Mouse (Mus musculus) megakaryocyte-erythroid progenitor cell, adult 5-6 weeks (primary cell): Measurements from ENCODE around the gene Vil1. TPM values are rescaled to one million over a fixed set of nuclear protein-coding genes. Genes with fewer than 3 reads are reported as not detected.
A peak's percentile ranks its signal among the peaks of the same experiment; 100 is the strongest.

ENCODE experiments used
- ATAC-seq: replicated peaks from 2 replicates; pipeline ENCODE4 v1.8.0; 2016; ENCODE audit warnings: mild to moderate bottlenecking, inconsistent platforms; ENCODE audit not compliant: severe bottlenecking, poor library complexity, low FRiP score, low TSS enrichment
- total RNA-seq, 2 experiments: library from RNA; stranded (forward) in 1 of 2; stranded (reverse) in 1 of 2; fragments of 200-1000, 215-1000 nt in 1 of 2; fragments of >200 nt in 1 of 2; fragmentation: Nextera tagmentation in 1 of 2; gene quantifications; 2 replicates each; pipeline ENCODE4 v1.2.3; 2014 to 2017

Vil1 gene
- total RNA-seq (2014; fragmentation: Nextera tagmentation) (not detected in 2 replicates), total RNA-seq (2017) (not detected in 2 replicates)

GRCm38 (mm10) chr1:74408589-74409504 is at the start of gene Vil1:
Gene Vil1 (plus strand): TSS chr1:74409376.
- ATAC-seq, result no peak

- ATAC-seq, result no peak
These were observed 49.1 kb upstream of the Vil1 start for GRCm38 (mm10) chr1:74359952-74360517.

- peak; percentile 65 for ATAC-seq
These were observed 47.4 kb upstream of the Vil1 start, which contains the start of gene Catip for GRCm38 (mm10) chr1:74361812-74362211. Gene Catip (plus strand): TSS chr1:74362108.

GRCm38 (mm10) chr1:74362325-74363229 is 46.6 kb upstream of the Vil1 start:
- no peak for ATAC-seq

GRCm38 (mm10) chr1:74363437-74363836 is 45.7 kb upstream of the Vil1 start:
- no peak for ATAC-seq

- ATAC-seq, result no peak
These were observed 44.9 kb upstream of the Vil1 start for GRCm38 (mm10) chr1:74364270-74364669.

- ATAC-seq, result peak; percentile 95
These were observed 41.1 kb upstream of the Vil1 start for GRCm38 (mm10) chr1:74367886-74368645.

GRCm38 (mm10) chr1:74370040-74370439 is 39.1 kb upstream of the Vil1 start:
- ATAC-seq, result no peak

- ATAC-seq, result no peak
These were observed 35.8 kb upstream of the Vil1 start for GRCm38 (mm10) chr1:74373372-74373771.

- ATAC-seq, result no peak
These were observed 34.2 kb upstream of the Vil1 start, which contains the start of gene Slc11a1 for GRCm38 (mm10) chr1:74374980-74375379. Gene Slc11a1 (plus strand): TSS chr1:74375195.

GRCm38 (mm10) chr1:74375561-74375960 is 33.6 kb upstream of the Vil1 start:
- no peak for ATAC-seq

- ATAC-seq, result no peak
These were observed 32.8 kb upstream of the Vil1 start for GRCm38 (mm10) chr1:74376396-74376795.

GRCm38 (mm10) chr1:74379058-74379504 is 30.1 kb upstream of the Vil1 start:
- no peak for ATAC-seq

GRCm38 (mm10) chr1:74380484-74380883 is 28.7 kb upstream of the Vil1 start:
- ATAC-seq, result no peak

- ATAC-seq, result no peak
These were observed 27.6 kb upstream of the Vil1 start for GRCm38 (mm10) chr1:74381588-74382021.

- no peak for ATAC-seq
These were observed 25.8 kb upstream of the Vil1 start for GRCm38 (mm10) chr1:74383385-74383784.

GRCm38 (mm10) chr1:74384525-74384924 is 24.7 kb upstream of the Vil1 start:
- ATAC-seq, result no peak

GRCm38 (mm10) chr1:74385064-74385463 is 24.1 kb upstream of the Vil1 start:
- no peak for ATAC-seq

GRCm38 (mm10) chr1:74385531-74385930 is 23.6 kb upstream of the Vil1 start:
- no peak for ATAC-seq
